ENCODE assay signal across 7 mouse cellular contexts in the genomic region with DNA sequence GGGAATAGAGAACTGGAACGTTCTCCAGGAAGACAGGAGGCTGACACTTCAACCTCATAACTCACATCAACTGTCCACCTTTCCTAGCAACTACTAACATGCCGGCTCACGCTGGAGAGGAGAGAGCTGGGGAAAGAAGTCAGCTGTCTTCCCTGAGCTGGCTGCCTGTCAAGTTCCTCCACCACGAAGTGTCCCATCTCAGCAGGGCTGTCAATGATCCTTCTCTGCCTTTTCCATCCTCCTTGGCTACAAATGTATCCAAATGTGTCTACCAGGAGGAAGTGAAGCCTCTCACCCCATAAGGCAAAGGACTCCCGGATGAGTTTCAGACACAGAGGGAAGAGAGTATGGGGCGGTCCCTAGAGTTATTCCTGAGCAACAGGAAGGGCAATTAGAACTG. TPM values are rescaled to one million over a fixed set of nuclear protein-coding genes. Genes with fewer than 3 reads are reported as not detected.
A peak's percentile ranks its signal among the peaks of the same experiment; 100 is the strongest.
DNase-seq lines count a peak whose midpoint lies in the region; ATAC-seq and TF ChIP-seq lines count a peak whose summit lies in the region.

No protein-coding gene starts in this region.

- intact Hi-C loops in left cerebral cortex, adult 2 months (cut with DNase I): no loop called here

- TF ChIP-seq CTCF in left cerebral cortex, adult 2 months (IDR thresholded peaks at IDR 0.05): no peak

- H3K4me2 ChIP-seq in forebrain, embryonic 13.5 days: peak overlapping the region; percentile 88
- H3K4me2 ChIP-seq in limb, embryonic 14.5 days (replicated peaks; ENCODE audit: low read depth, low read length, severe bottlenecking): peak overlapping the region; percentile 90
- H3K4me2 ChIP-seq in stomach, embryonic 14.5 days (replicated peaks; ENCODE audit: low read depth, low read length): peak overlapping the region; percentile 91

- 77% methylated on average over 6 of the region's 6 CpGs for WGBS in forebrain, embryonic 13.5 days
- 22% methylated on average over 6 of the region's 6 CpGs for WGBS in limb, embryonic 14.5 days
- 32% methylated on average over 6 of the region's 6 CpGs for WGBS in stomach, embryonic 14.5 days

- H3K27me3 ChIP-seq in forebrain, embryonic 13.5 days: no peaks in the 10 kb centered on the region
- no peaks in the 10 kb centered on the region for H3K27me3 ChIP-seq in limb, embryonic 14.5 days (ENCODE audit: control insufficient read depth, insufficient read depth, low read length)
- no peaks in the 10 kb centered on the region for H3K27me3 ChIP-seq in stomach, embryonic 14.5 days (ENCODE audit: control insufficient read depth, insufficient read depth, low read length)

- ATAC-seq in forebrain, embryonic 13.5 days: no peak
- no peak for ATAC-seq in limb, embryonic 14.5 days (ENCODE audit: low FRiP score, low read depth)
- no peak for ATAC-seq in stomach, embryonic 14.5 days (ENCODE audit: insufficient number of reproducible peaks, insufficient read depth, low FRiP score, low read depth)

- H3K4me1 ChIP-seq in forebrain, embryonic 13.5 days: peaks cover 74% of the 10 kb centered on the region
- peaks cover 63% of the 10 kb centered on the region for H3K4me1 ChIP-seq in limb, embryonic 14.5 days (ENCODE audit: control insufficient read depth, insufficient read depth, low read length)
- H3K4me1 ChIP-seq in stomach, embryonic 14.5 days (ENCODE audit: control insufficient read depth, insufficient read depth, low read length): peaks cover 62% of the 10 kb centered on the region

- H3K27ac ChIP-seq in left cerebral cortex, adult 2 months: peak overlapping the region; percentile 98; the same call in 1 of the 2 replicates
- no peak overlapping the region for H3K27ac ChIP-seq in forebrain, embryonic 13.5 days
- H3K27ac ChIP-seq in limb, embryonic 14.5 days (replicated peaks; ENCODE audit: low read depth, low read length): no peak overlapping the region
- H3K27ac ChIP-seq in stomach, embryonic 14.5 days (ENCODE audit: low read length): peak overlapping the region; percentile 41; the same call in 1 of the 2 replicates

- no peak for TF ChIP-seq POLR2A in limb, embryonic 14.5 days (IDR thresholded peaks at IDR 0.05; ENCODE audit: borderline replicate concordance, extremely low read depth, insufficient read depth, insufficient read length)

- no peak for DNase-seq in left cerebral cortex, adult 2 months (ENCODE audit: extremely low spot score in 1 of 2, low spot score in 2 of 2)
- no peak for DNase-seq in left cerebral cortex, adult 18-20 months (ENCODE audit: low spot score in 2 of 2)
- no peak for DNase-seq in limb, embryonic 14.5 days (ENCODE audit: low spot score)
- DNase-seq in spleen, adult 12 weeks (ENCODE audit: low spot score): no peak
- no peak for DNase-seq in thymus, postnatal 10 days (ENCODE audit: low spot score in 2 of 2)

- no peaks in the 10 kb centered on the region for H3K9me3 ChIP-seq in forebrain, embryonic 13.5 days (replicated peaks)
- H3K9me3 ChIP-seq in limb, embryonic 14.5 days (ENCODE audit: control insufficient read depth, low read length): no peaks in the 10 kb centered on the region
- no peaks in the 10 kb centered on the region for H3K9me3 ChIP-seq in stomach, embryonic 14.5 days (ENCODE audit: control insufficient read depth, low read depth, low read length)

- peak overlapping the region; percentile 94 for H3K4me3 ChIP-seq in left cerebral cortex, adult 2 months
- H3K4me3 ChIP-seq in forebrain, embryonic 13.5 days: peak overlapping the region; percentile 88; the same call in 1 of the 2 replicates
- peak overlapping the region; percentile 89 for H3K4me3 ChIP-seq in limb, embryonic 14.5 days (replicated peaks; ENCODE audit: low read length)
- H3K4me3 ChIP-seq in stomach, embryonic 14.5 days (ENCODE audit: low read depth, low read length): peak overlapping the region; percentile 75; the same call in 1 of the 2 replicates

- peak overlapping the region; percentile 22; the same call in 1 of the 2 replicates for H3K9ac ChIP-seq in forebrain, embryonic 13.5 days
- peak overlapping the region; percentile 3; the same call in 1 of the 2 replicates for H3K9ac ChIP-seq in limb, embryonic 14.5 days (ENCODE audit: low read depth, low read length, severe bottlenecking)
- H3K9ac ChIP-seq in stomach, embryonic 14.5 days (replicated peaks; ENCODE audit: low read depth, low read length): no peak overlapping the region

- peaks cover 4% of the 10 kb centered on the region; the same call in 1 of the 2 replicates for H3K36me3 ChIP-seq in forebrain, embryonic 13.5 days (ENCODE audit: poor library complexity, severe bottlenecking)
- peaks cover 9% of the 10 kb centered on the region for H3K36me3 ChIP-seq in limb, embryonic 14.5 days (ENCODE audit: control insufficient read depth, insufficient read depth, low read length)
- H3K36me3 ChIP-seq in stomach, embryonic 14.5 days (ENCODE audit: control insufficient read depth, insufficient read depth, low read length): 0 out of 2 replicates have a peak, but pooled peaks cover 4% of the 10 kb centered on the region

RNA-seq across cellular contexts. Expression of a gene that starts 2.8 kb away (rescaled TPM):
- 100 to 1,000 TPM; 341 to 357 TPM for total RNA-seq in left cerebral cortex, adult 2 months (2021)
- total RNA-seq in left cerebral cortex, adult 18-20 months (2021): 100 to 1,000 TPM; 264 to 276 TPM
- 65.1 and 74.7 TPM in 2 replicates for polyA plus RNA-seq in forebrain, embryonic 13.5 days (2015; fragmentation: Nextera tagmentation; extraction: Ambion mirVana)
- 261 and 271 TPM in 2 replicates for polyA plus RNA-seq in limb, embryonic 14.5 days (2012; rRNA removed)
- polyA plus RNA-seq in limb, embryonic 14.5 days (2014; fragmentation: Nextera tagmentation; extraction: Ambion mirVana): 146 and 172 TPM in 2 replicates
- polyA plus RNA-seq in stomach, embryonic 14.5 days (2014; fragmentation: Nextera tagmentation; extraction: Ambion mirVana): 98.0 and 99.3 TPM in 2 replicates

RNA-seq across cellular contexts. Expression of a gene that starts 24.6 kb away (rescaled TPM):
- total RNA-seq in left cerebral cortex, adult 2 months (2021): 10 to 100 TPM; 11.4 to 12.9 TPM
- total RNA-seq in left cerebral cortex, adult 18-20 months (2021): 10 to 100 TPM; 15.9 to 17.8 TPM
- polyA plus RNA-seq in forebrain, embryonic 13.5 days (2015; fragmentation: Nextera tagmentation; extraction: Ambion mirVana): 2.6 and 2.7 TPM in 2 replicates
- 30.7 and 33.5 TPM in 2 replicates for polyA plus RNA-seq in limb, embryonic 14.5 days (2012; rRNA removed)
- 22.2 and 24.6 TPM in 2 replicates for polyA plus RNA-seq in limb, embryonic 14.5 days (2014; fragmentation: Nextera tagmentation; extraction: Ambion mirVana)
- 24.7 and 26.5 TPM in 2 replicates for polyA plus RNA-seq in stomach, embryonic 14.5 days (2014; fragmentation: Nextera tagmentation; extraction: Ambion mirVana)

RNA-seq across cellular contexts. Expression of a gene that starts 48.5 kb away (rescaled TPM):
- total RNA-seq in left cerebral cortex, adult 2 months (2021): 1 to 10 TPM; 4.1 to 4.7 TPM
- total RNA-seq in left cerebral cortex, adult 18-20 months (2021): 1 to 10 TPM; 4.6 to 5.1 TPM
- 6.7 and 7.0 TPM in 2 replicates for polyA plus RNA-seq in forebrain, embryonic 13.5 days (2015; fragmentation: Nextera tagmentation; extraction: Ambion mirVana)
- 12.3 and 13.9 TPM in 2 replicates for polyA plus RNA-seq in limb, embryonic 14.5 days (2012; rRNA removed)
- polyA plus RNA-seq in limb, embryonic 14.5 days (2014; fragmentation: Nextera tagmentation; extraction: Ambion mirVana): 9.0 and 10.2 TPM in 2 replicates
- 10.2 and 11.3 TPM in 2 replicates for polyA plus RNA-seq in stomach, embryonic 14.5 days (2014; fragmentation: Nextera tagmentation; extraction: Ambion mirVana)

RNA-seq across cellular contexts. Expression of a gene that starts 50.2 kb away (rescaled TPM):
- total RNA-seq in left cerebral cortex, adult 2 months (2021): 10 to 100 TPM; 44.9 to 67.4 TPM
- 10 to 100 TPM; 58.2 to 71.7 TPM for total RNA-seq in left cerebral cortex, adult 18-20 months (2021)
- polyA plus RNA-seq in forebrain, embryonic 13.5 days (2015; fragmentation: Nextera tagmentation; extraction: Ambion mirVana): 1.6 and 2.0 TPM in 2 replicates
- polyA plus RNA-seq in limb, embryonic 14.5 days (2012; rRNA removed): 64.5 and 68.3 TPM in 2 replicates
- polyA plus RNA-seq in limb, embryonic 14.5 days (2014; fragmentation: Nextera tagmentation; extraction: Ambion mirVana): 16.4 and 19.9 TPM in 2 replicates
- 9.2 and 11.1 TPM in 2 replicates for polyA plus RNA-seq in stomach, embryonic 14.5 days (2014; fragmentation: Nextera tagmentation; extraction: Ambion mirVana)

Comparison
In these comparisons a context has a peak if more than half of its experiments do, and no peak if none do; other contexts are left out.
1. H3K27ac ChIP-seq: peak in left cerebral cortex, adult 2 months (single experiment) and stomach, embryonic 14.5 days (single experiment); none in forebrain, embryonic 13.5 days (single experiment) and limb, embryonic 14.5 days (single experiment).
2. Peak in every context shown above with its lines, with median percentiles within 50 percentile points of each other: H3K4me3 ChIP-seq and H3K4me2 ChIP-seq.